8 mouse cellular contexts compared by ENCODE assay signal in the genomic region with DNA sequence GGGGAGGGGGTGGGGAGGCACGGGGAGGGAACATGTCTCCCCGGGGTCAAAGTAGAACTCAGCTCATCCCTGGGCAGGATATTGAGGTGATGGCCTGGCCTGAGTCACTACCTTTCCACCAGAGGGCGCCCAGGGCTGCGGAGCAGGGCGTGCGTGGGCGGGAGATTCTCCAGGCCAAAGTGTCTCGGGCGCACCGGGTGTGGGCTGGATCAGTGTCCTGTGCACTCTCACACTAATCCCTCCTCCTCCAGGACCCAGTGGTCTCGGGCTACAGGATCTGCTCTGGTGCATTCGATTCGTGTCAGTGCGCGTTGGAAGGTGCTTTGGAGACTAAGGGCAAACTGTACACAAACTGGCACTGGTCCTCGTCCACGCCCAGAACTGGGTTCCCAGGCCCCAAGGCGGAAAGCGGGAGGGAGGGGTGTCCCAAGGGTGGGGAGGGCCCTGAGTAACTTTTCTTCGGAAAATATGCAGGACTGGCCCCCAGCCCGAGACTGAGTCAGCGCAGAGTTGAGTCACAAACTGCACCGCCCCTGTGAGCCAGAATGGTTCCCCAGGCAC. TPM values are rescaled to one million over a fixed set of nuclear protein-coding genes. Genes with fewer than 3 reads are reported as not detected.
DNase-seq lines count a peak whose midpoint lies in the region; ATAC-seq and TF ChIP-seq lines count a peak whose summit lies in the region.

No protein-coding gene starts in this region.

- peak overlapping the region; percentile 59; the same call in 1 of the 2 replicates for H3K27ac ChIP-seq in heart, embryonic 11.5 days (ENCODE audit: low read depth, low read length)
- peak overlapping the region; percentile 67 for H3K27ac ChIP-seq in kidney, embryonic 15.5 days
- no peak overlapping the region for H3K27ac ChIP-seq in liver, adult 2 months (replicated peaks; ENCODE audit: insufficient read depth, low read depth, low read length)

- no peaks in the 10 kb centered on the region for H3K79me2 ChIP-seq in liver, adult 2 months (ENCODE audit: control insufficient read depth, insufficient read depth, low read length)

- H3K27me3 ChIP-seq in heart, embryonic 11.5 days (ENCODE audit: control insufficient read depth, insufficient read depth, low read length) = no peaks in the 10 kb centered on the region
- no peaks in the 10 kb centered on the region for H3K27me3 ChIP-seq in kidney, embryonic 15.5 days
- H3K27me3 ChIP-seq in liver, adult 2 months (ENCODE audit: control insufficient read depth, insufficient read depth, low read length) = no peaks in the 10 kb centered on the region

- H3K4me2 ChIP-seq in heart, embryonic 11.5 days = peak overlapping the region; percentile 59
- peak overlapping the region; percentile 65 for H3K4me2 ChIP-seq in kidney, embryonic 15.5 days

- no peak for TF ChIP-seq POLR2A in liver, adult 2 months (IDR thresholded peaks at IDR 0.05; ENCODE audit: extremely low read depth, insufficient read depth, low read length)

- H3K4me3 ChIP-seq in heart, embryonic 11.5 days (ENCODE audit: low read depth, low read length) = peak overlapping the region; percentile 30
- peak overlapping the region; percentile 33 for H3K4me3 ChIP-seq in kidney, embryonic 15.5 days (replicated peaks)
- peak overlapping the region; percentile 16 for H3K4me3 ChIP-seq in liver, adult 2 months (ENCODE audit: insufficient read depth, low read depth, low read length)

- 0 out of 2 replicates have a peak, but pooled peaks cover 2% of the 10 kb centered on the region for H3K9me3 ChIP-seq in heart, embryonic 11.5 days (replicated peaks; ENCODE audit: control insufficient read depth, low read length)
- H3K9me3 ChIP-seq in kidney, embryonic 15.5 days (replicated peaks) = 0 out of 2 replicates have a peak, but pooled peaks cover 2% of the 10 kb centered on the region

- peak; percentile 86 for DNase-seq in CD4-positive helper T cell, adult 2 months (ENCODE audit: low read depth, low spot score)
- peak; percentile 86 for DNase-seq in brain, adult 2 months (ENCODE audit: low read depth, low spot score)
- DNase-seq in liver, adult 2 months (ENCODE audit: extremely low read depth, low read depth, low spot score) = peak; percentile 73
- DNase-seq in spleen, postnatal 14 days (ENCODE audit: low spot score in 2 of 2) = peak; percentile 67 to 81

- peak; percentile 78 for ATAC-seq in erythroblast, adult 5-6 weeks (replicated peaks; ENCODE audit: low FRiP score, poor library complexity, severe bottlenecking)
- ATAC-seq in heart, embryonic 11.5 days (replicated peaks; ENCODE audit: insufficient number of reproducible peaks, low FRiP score, low TSS enrichment) = peak; percentile 65
- peak; percentile 82 for ATAC-seq in kidney, embryonic 15.5 days (replicated peaks; ENCODE audit: low FRiP score)
- peak; percentile 63 for ATAC-seq in monocyte, adult 5-6 weeks (replicated peaks; ENCODE audit: insufficient number of reproducible peaks, low FRiP score, low TSS enrichment, poor library complexity, severe bottlenecking)

- peak; percentile 94 for TF ChIP-seq CTCF in liver, adult 2 months (IDR thresholded peaks at IDR 0.05; ENCODE audit: low read depth, low read length)

- WGBS in heart, embryonic 11.5 days (ENCODE audit: insufficient replicate concordance) = 4% methylated on average over 23 of the region's 23 CpGs
- 2% methylated on average over 23 of the region's 23 CpGs for WGBS in kidney, embryonic 15.5 days
- 5% methylated on average over 23 of the region's 23 CpGs for WGBS in liver, adult 2 months

- peak overlapping the region; percentile 67 for H3K9ac ChIP-seq in heart, embryonic 11.5 days (ENCODE audit: low read depth, low read length)
- peak overlapping the region; percentile 29; the same call in 1 of the 2 replicates for H3K9ac ChIP-seq in kidney, embryonic 15.5 days
- peak overlapping the region; percentile 38 for H3K9ac ChIP-seq in liver, adult 2 months (ENCODE audit: low read depth, low read length)

- H3K4me1 ChIP-seq in heart, embryonic 11.5 days (ENCODE audit: control insufficient read depth, insufficient read depth, low read length) = peaks cover 14% of the 10 kb centered on the region
- H3K4me1 ChIP-seq in kidney, embryonic 15.5 days = peaks cover 32% of the 10 kb centered on the region
- peaks cover 9% of the 10 kb centered on the region for H3K4me1 ChIP-seq in liver, adult 2 months (ENCODE audit: control insufficient read depth, insufficient read depth, low read length)

- H3K36me3 ChIP-seq in heart, embryonic 11.5 days (ENCODE audit: control insufficient read depth, insufficient read depth, low read length) = no peaks in the 10 kb centered on the region; the same call in 1 of the 2 replicates
- peaks cover 36% of the 10 kb centered on the region for H3K36me3 ChIP-seq in kidney, embryonic 15.5 days
- no peaks in the 10 kb centered on the region for H3K36me3 ChIP-seq in liver, adult 2 months (ENCODE audit: control insufficient read depth, insufficient read depth, low read length)

RNA-seq across cellular contexts. Expression of a gene that starts 2.6 kb away (rescaled TPM):
- 14.6 and 17.3 TPM in 2 replicates for total RNA-seq in erythroblast, adult 5-6 weeks (2015; ENCODE audit: low replicate concordance)
- 60.2 and 75.8 TPM in 2 replicates for total RNA-seq in erythroblast, adult 5-6 weeks (2017; ENCODE audit: low replicate concordance)
- polyA plus RNA-seq in heart, embryonic 11.5 days (2014; fragmentation: Nextera tagmentation; extraction: Ambion mirVana) = 130 and 137 TPM in 2 replicates
- polyA plus RNA-seq in kidney, embryonic 15.5 days (2015; fragmentation: Nextera tagmentation; extraction: Ambion mirVana) = 194 and 195 TPM in 2 replicates
- total RNA-seq in liver, adult 2 months (2014; rRNA removed) = 57.3 and 59.6 TPM in 2 replicates
- 65.2 and 69.5 TPM in 2 replicates for polyA plus RNA-seq in liver, adult 2 months (2012; rRNA removed)
- total RNA-seq in monocyte, adult 5-6 weeks (2017) = 208 to 319 TPM (median 268 TPM) in 3 replicates

RNA-seq across cellular contexts. Expression of a gene that starts 18.9 kb away (rescaled TPM):
- 0.21 and 0.58 TPM in 2 replicates for total RNA-seq in erythroblast, adult 5-6 weeks (2015; ENCODE audit: low replicate concordance)
- total RNA-seq in erythroblast, adult 5-6 weeks (2017; ENCODE audit: low replicate concordance) = 0.09 and 0.14 TPM in 2 replicates
- 16.3 and 23.4 TPM in 2 replicates for polyA plus RNA-seq in heart, embryonic 11.5 days (2014; fragmentation: Nextera tagmentation; extraction: Ambion mirVana)
- polyA plus RNA-seq in kidney, embryonic 15.5 days (2015; fragmentation: Nextera tagmentation; extraction: Ambion mirVana) = 39.4 and 39.5 TPM in 2 replicates
- total RNA-seq in liver, adult 2 months (2014; rRNA removed) = 1.0 and 1.4 TPM in 2 replicates
- polyA plus RNA-seq in liver, adult 2 months (2012; rRNA removed) = 1.6 and 1.7 TPM in 2 replicates
- 0.49 TPM in 1 of 3 replicates, not detected in the others for total RNA-seq in monocyte, adult 5-6 weeks (2017)

RNA-seq across cellular contexts. Expression of a gene that starts 26.3 kb away (rescaled TPM):
- 36.8 and 50.1 TPM in 2 replicates for total RNA-seq in erythroblast, adult 5-6 weeks (2015; ENCODE audit: low replicate concordance)
- 7.5 and 11.2 TPM in 2 replicates for total RNA-seq in erythroblast, adult 5-6 weeks (2017; ENCODE audit: low replicate concordance)
- 726 and 772 TPM in 2 replicates for polyA plus RNA-seq in heart, embryonic 11.5 days (2014; fragmentation: Nextera tagmentation; extraction: Ambion mirVana)
- 745 and 748 TPM in 2 replicates for polyA plus RNA-seq in kidney, embryonic 15.5 days (2015; fragmentation: Nextera tagmentation; extraction: Ambion mirVana)
- total RNA-seq in liver, adult 2 months (2014; rRNA removed) = 67.9 and 68.1 TPM in 2 replicates
- 250 and 292 TPM in 2 replicates for polyA plus RNA-seq in liver, adult 2 months (2012; rRNA removed)
- total RNA-seq in monocyte, adult 5-6 weeks (2017) = 42.8 to 94.2 TPM (median 48.6 TPM) in 3 replicates
